9 mouse cellular contexts compared by ENCODE assay signal in the genomic region with DNA sequence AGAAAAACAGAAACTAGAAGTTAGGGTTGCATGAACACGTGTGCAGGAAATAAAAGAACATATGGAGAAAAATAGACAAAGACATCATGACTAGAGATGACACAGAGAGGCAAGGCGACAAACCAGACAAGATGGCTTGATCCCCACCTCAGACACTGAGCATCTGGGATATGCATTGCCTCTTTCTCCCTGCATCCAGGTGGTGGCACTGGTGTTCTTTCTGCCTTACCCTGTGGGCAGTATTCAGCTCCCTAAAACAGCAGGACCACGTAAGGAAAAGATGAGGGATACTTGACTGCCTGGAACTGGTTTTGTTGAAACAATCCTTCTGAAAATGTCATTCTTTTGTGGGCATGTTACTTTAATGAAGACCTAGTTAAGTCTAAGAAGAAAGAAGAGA.
DNase-seq lines count a peak whose midpoint lies in the region; ATAC-seq and TF ChIP-seq lines count a peak whose summit lies in the region.
"Had no signal": no experiment of that assay in that cellular context is flagged by ENCODE, and none has a peak within 500 bp of the region (broad histone marks: within the 10 kb centered on the region; RNA-seq: fewer than 3 reads in every experiment).

No protein-coding gene starts in this region.

- H3K9ac ChIP-seq in intestine, postnatal 0 days (ENCODE audit: low read depth, low read length) = no peak overlapping the region
- H3K9ac ChIP-seq: embryonic facial prominence, embryonic 13.5 days had no signal

- intact Hi-C loops in left cerebral cortex, adult 2 months (cut with DNase I) = loop anchor here (1.0 to 5.0 kb wide), 4 partner anchors 156 to 346 kb away; no protein-coding TSS in a partner anchor

- H3K4me2 ChIP-seq in intestine, postnatal 0 days (replicated peaks; ENCODE audit: low read depth) = no peak overlapping the region
- H3K4me2 ChIP-seq: embryonic facial prominence, embryonic 13.5 days had no signal

- no peaks in the 10 kb centered on the region for H3K4me1 ChIP-seq in embryonic fibroblast, embryonic 13.5 days (ENCODE audit: control insufficient read depth, insufficient read depth, low read length)
- H3K4me1 ChIP-seq in intestine, postnatal 0 days (replicated peaks; ENCODE audit: control insufficient read depth, insufficient read depth, low read length) = no peaks in the 10 kb centered on the region
- H3K4me1 ChIP-seq: embryonic facial prominence, embryonic 13.5 days had no signal

- no peak for TF ChIP-seq POLR2A in embryonic fibroblast, embryonic 13.5 days (IDR thresholded peaks at IDR 0.05; ENCODE audit: low read depth, low read length)

- no peaks in the 10 kb centered on the region for H3K36me3 ChIP-seq in intestine, postnatal 0 days (ENCODE audit: control insufficient read depth, insufficient read depth)
- H3K36me3 ChIP-seq: embryonic facial prominence, embryonic 13.5 days had no signal

- no peak overlapping the region for H3K4me3 ChIP-seq in embryonic fibroblast, embryonic 13.5 days (ENCODE audit: insufficient read depth, low read length)
- no peak overlapping the region for H3K4me3 ChIP-seq in intestine, postnatal 0 days (ENCODE audit: low read depth, low read length)
- no peak overlapping the region for H3K4me3 ChIP-seq in left cerebral cortex, adult 2 months
- H3K4me3 ChIP-seq: embryonic facial prominence, embryonic 13.5 days had no signal

- 20% methylated on average over 3 of the region's 3 CpGs for WGBS in intestine, postnatal 0 days

- ATAC-seq in cerebellum, adult (ENCODE audit: insufficient number of reproducible peaks, low FRiP score, low TSS enrichment) = 0 out of 2 replicates have a peak, but pooled peaks have one; percentile 62
- no peak for ATAC-seq in intestine, postnatal 0 days

- H3K27me3 ChIP-seq in intestine, postnatal 0 days (replicated peaks; ENCODE audit: control insufficient read depth, insufficient read depth, low read length) = no peaks in the 10 kb centered on the region
- H3K27me3 ChIP-seq: embryonic facial prominence, embryonic 13.5 days had no signal

- peak; percentile 91; the same call in 1 of the 2 replicates for TF ChIP-seq CTCF in embryonic fibroblast, embryonic 13.5 days (IDR thresholded peaks at IDR 0.05; ENCODE audit: borderline replicate concordance, insufficient read depth, low read length)
- peak; percentile 99 for TF ChIP-seq CTCF in intestine, postnatal 0 days (IDR thresholded peaks at IDR 0.05; ENCODE audit: low read depth)
- peak; percentile 90 for TF ChIP-seq CTCF in left cerebral cortex, adult 2 months (IDR thresholded peaks at IDR 0.05)

- no peak overlapping the region for H3K27ac ChIP-seq in embryonic fibroblast, embryonic 13.5 days (ENCODE audit: insufficient read depth, low read length)
- H3K27ac ChIP-seq in intestine, postnatal 0 days (ENCODE audit: low read depth, low read length) = no peak overlapping the region
- H3K27ac ChIP-seq in left cerebral cortex, adult 2 months = no peak overlapping the region
- H3K27ac ChIP-seq: embryonic facial prominence, embryonic 13.5 days had no signal

- DNase-seq in cerebellum, adult 9-11 months = no peak
- DNase-seq in NIH3T3 (ENCODE audit: low read depth) = peak; percentile 84
- DNase-seq in left cerebral cortex, adult 2 months (ENCODE audit: extremely low spot score in 1 of 2, low spot score in 2 of 2) = peak; percentile 35 to 51
- DNase-seq in retina, adult 2 months (ENCODE audit: low read depth, low spot score) = peak; percentile 9
- DNase-seq in urinary bladder, adult 18-20 months (ENCODE audit: low spot score in 2 of 2) = no peak

- H3K9me3 ChIP-seq in intestine, postnatal 0 days (ENCODE audit: control insufficient read depth) = no peaks in the 10 kb centered on the region
- H3K9me3 ChIP-seq: embryonic facial prominence, embryonic 13.5 days had no signal

Comparison
In these comparisons a context has a peak if more than half of its experiments do, and no peak if none do; other contexts are left out.
1. DNase-seq: peak in NIH3T3 (single experiment), left cerebral cortex, adult 2 months (2 of 2) and retina, adult 2 months (single experiment); none in cerebellum, adult 9-11 months (single experiment) and urinary bladder, adult 18-20 months (0 of 2).
2. Peak in every context shown above with its lines, with median percentiles within 50 percentile points of each other: CTCF ChIP-seq.